Mouse (Mus musculus): ENCODE data around the gene Aldh6a1. TPM values are rescaled to one million over a fixed set of nuclear protein-coding genes. Genes with fewer than 3 reads are reported as not detected.
A peak's percentile ranks its signal among the peaks of the same experiment; 100 is the strongest.

The Aldh6a1 gene
- polyA plus RNA-seq, 1 experiment: 0.47 TPM

- Histone ChIP-seq H3K36me3 (ENCODE audit: control insufficient read depth, insufficient read depth) (no peaks in the 10 kb centered on the region), H3K4me3 (ENCODE audit: insufficient read depth, poor library complexity, severe bottlenecking) (no peak overlapping the region), H3K79me3 (ENCODE audit: low read depth) (no peaks in the 10 kb centered on the region), H3ac (ENCODE audit: control insufficient read depth, insufficient read length, low read depth) (no peak overlapping the region), H3K79me2 (ENCODE audit: control insufficient read depth, insufficient read depth) (no peaks in the 10 kb centered on the region), H3K27me3 (ENCODE audit: control insufficient read depth, insufficient read depth, insufficient read length) (no peaks in the 10 kb centered on the region)
- TF ChIP-seq USF1 (IDR thresholded peaks at IDR 0.05; ENCODE audit: low read depth) (no peak), MAX (IDR thresholded peaks at IDR 0.05) (no peak), FOSL1 (IDR thresholded peaks at IDR 0.05; ENCODE audit: insufficient read depth, low read length, poor library complexity, severe bottlenecking) (no peak), CEBPB (IDR thresholded peaks at IDR 0.05; ENCODE audit: low read depth) (no peak), MYOD1 (IDR thresholded peaks at IDR 0.05; ENCODE audit: control insufficient read depth, insufficient read length, low read depth) (no peak), CTCF (IDR thresholded peaks at IDR 0.05; ENCODE audit: control insufficient read depth, insufficient read depth, insufficient read length) (no peak), MYOG (IDR thresholded peaks at IDR 0.05; ENCODE audit: control insufficient read depth, extremely low read depth, insufficient read length) (no peak)
Observed at GRCm38 (mm10) chr12:84438697-84439096, 12.1 kb downstream of the Aldh6a1 start.

GRCm38 (mm10) chr12:84429825-84430224, 21.0 kb downstream of the Aldh6a1 start:
- no peak overlapping the region for H3K4me3 ChIP-seq (ENCODE audit: insufficient read depth, poor library complexity, severe bottlenecking)
- no peak overlapping the region for H3ac ChIP-seq (ENCODE audit: control insufficient read depth, insufficient read length, low read depth)
- TF ChIP-seq CEBPB (IDR thresholded peaks at IDR 0.05; ENCODE audit: low read depth) (no peak), MAX (IDR thresholded peaks at IDR 0.05) (no peak), CTCF (IDR thresholded peaks at IDR 0.05; ENCODE audit: control insufficient read depth, insufficient read depth, insufficient read length) (no peak), MYOD1 (IDR thresholded peaks at IDR 0.05; ENCODE audit: control insufficient read depth, insufficient read length, low read depth) (no peak), USF1 (IDR thresholded peaks at IDR 0.05; ENCODE audit: low read depth) (no peak), MYOG (IDR thresholded peaks at IDR 0.05; ENCODE audit: control insufficient read depth, extremely low read depth, insufficient read length) (no peak), FOSL1 (IDR thresholded peaks at IDR 0.05; ENCODE audit: insufficient read depth, low read length, poor library complexity, severe bottlenecking) (no peak)
- H3K36me3 ChIP-seq (ENCODE audit: control insufficient read depth, insufficient read depth): no peaks in the 10 kb centered on the region
- no peaks in the 10 kb centered on the region for H3K27me3 ChIP-seq (ENCODE audit: control insufficient read depth, insufficient read depth, insufficient read length)
- no peaks in the 10 kb centered on the region for H3K79me2 ChIP-seq (ENCODE audit: control insufficient read depth, insufficient read depth)
- H3K79me3 ChIP-seq (ENCODE audit: low read depth): no peaks in the 10 kb centered on the region

GRCm38 (mm10) chr12:84423990-84424389, 26.8 kb downstream of the Aldh6a1 start:
- Histone ChIP-seq H3K4me3 (ENCODE audit: insufficient read depth, poor library complexity, severe bottlenecking) (no peak overlapping the region), H3K36me3 (ENCODE audit: control insufficient read depth, insufficient read depth) (no peaks in the 10 kb centered on the region), H3K79me2 (ENCODE audit: control insufficient read depth, insufficient read depth) (no peaks in the 10 kb centered on the region), H3K27me3 (ENCODE audit: control insufficient read depth, insufficient read depth, insufficient read length) (no peaks in the 10 kb centered on the region), H3K79me3 (ENCODE audit: low read depth) (no peaks in the 10 kb centered on the region), H3ac (ENCODE audit: control insufficient read depth, insufficient read length, low read depth) (no peak overlapping the region)
- TF ChIP-seq MYOD1 (IDR thresholded peaks at IDR 0.05; ENCODE audit: control insufficient read depth, insufficient read length, low read depth) (no peak), MYOG (IDR thresholded peaks at IDR 0.05; ENCODE audit: control insufficient read depth, extremely low read depth, insufficient read length) (no peak), FOSL1 (IDR thresholded peaks at IDR 0.05; ENCODE audit: insufficient read depth, low read length, poor library complexity, severe bottlenecking) (no peak), USF1 (IDR thresholded peaks at IDR 0.05; ENCODE audit: low read depth) (no peak), MAX (IDR thresholded peaks at IDR 0.05) (no peak), CTCF (IDR thresholded peaks at IDR 0.05; ENCODE audit: control insufficient read depth, insufficient read depth, insufficient read length) (no peak), CEBPB (IDR thresholded peaks at IDR 0.05; ENCODE audit: low read depth) (no peak)

GRCm38 (mm10) chr12:84417605-84417922, 33.2 kb downstream of the Aldh6a1 start:
- TF ChIP-seq USF1 (IDR thresholded peaks at IDR 0.05; ENCODE audit: low read depth): no peak
- TF ChIP-seq FOSL1 (IDR thresholded peaks at IDR 0.05; ENCODE audit: insufficient read depth, low read length, poor library complexity, severe bottlenecking): no peak
- TF ChIP-seq MYOD1 (IDR thresholded peaks at IDR 0.05; ENCODE audit: control insufficient read depth, insufficient read length, low read depth): no peak
- no peak for TF ChIP-seq CTCF (IDR thresholded peaks at IDR 0.05; ENCODE audit: control insufficient read depth, insufficient read depth, insufficient read length)
- TF ChIP-seq MAX (IDR thresholded peaks at IDR 0.05): no peak
- TF ChIP-seq CEBPB (IDR thresholded peaks at IDR 0.05; ENCODE audit: low read depth): no peak
- H3K79me3 ChIP-seq (ENCODE audit: low read depth): no peaks in the 10 kb centered on the region
- no peaks in the 10 kb centered on the region for H3K27me3 ChIP-seq (ENCODE audit: control insufficient read depth, insufficient read depth, insufficient read length)
- H3K36me3 ChIP-seq (ENCODE audit: control insufficient read depth, insufficient read depth): no peaks in the 10 kb centered on the region
- H3ac ChIP-seq (ENCODE audit: control insufficient read depth, insufficient read length, low read depth): no peak overlapping the region
- H3K79me2 ChIP-seq (ENCODE audit: control insufficient read depth, insufficient read depth): no peaks in the 10 kb centered on the region
- H3K4me3 ChIP-seq (ENCODE audit: insufficient read depth, poor library complexity, severe bottlenecking): peak overlapping the region; percentile 26

GRCm38 (mm10) chr12:84416834-84417604, 33.8 kb downstream of the Aldh6a1 start, which contains the start of gene Rnf113a2:
Rnf113a2 (plus strand) TSS chr12:84417196.
- H3K79me2 ChIP-seq (ENCODE audit: control insufficient read depth, insufficient read depth): no peaks in the 10 kb centered on the region
- peak within 1 kb of the TSS; percentile 16 for H3ac ChIP-seq (ENCODE audit: control insufficient read depth, insufficient read length, low read depth)
- H3K36me3 ChIP-seq (ENCODE audit: control insufficient read depth, insufficient read depth): no peaks in the 10 kb centered on the region
- no peaks in the 10 kb centered on the region for H3K27me3 ChIP-seq (ENCODE audit: control insufficient read depth, insufficient read depth, insufficient read length)
- TF ChIP-seq USF1 (IDR thresholded peaks at IDR 0.05; ENCODE audit: low read depth) (no peak), CEBPB (IDR thresholded peaks at IDR 0.05; ENCODE audit: low read depth) (no peak), MAX (IDR thresholded peaks at IDR 0.05) (peak; percentile 59)
- peak within 1 kb of the TSS; percentile 26 for H3K4me3 ChIP-seq (ENCODE audit: insufficient read depth, poor library complexity, severe bottlenecking)
- H3K79me3 ChIP-seq (ENCODE audit: low read depth): no peaks in the 10 kb centered on the region

All from C2C12 (cell line).